Comparison of ENCODE assay signal across 18 mouse cellular contexts in the genomic region with DNA sequence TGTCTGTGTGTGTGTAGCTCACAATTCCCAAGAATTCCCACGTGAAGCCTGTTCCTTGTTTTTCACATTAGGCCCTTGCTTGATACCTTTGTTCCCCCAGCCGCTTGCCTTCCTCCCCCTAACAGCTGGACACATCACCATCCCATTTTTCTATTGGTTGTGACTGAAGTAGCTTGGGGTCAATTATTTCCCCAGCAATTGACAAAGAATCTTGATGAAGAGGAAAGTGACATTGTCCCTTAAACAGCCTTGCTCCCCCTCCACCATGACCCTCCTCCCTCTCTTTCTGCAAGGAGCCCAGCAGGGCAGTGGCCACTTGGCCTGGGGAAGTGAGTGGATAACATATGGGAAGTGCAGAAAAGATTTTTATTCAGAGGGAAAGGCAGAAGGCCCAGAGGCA.
DNase-seq lines count a peak whose midpoint lies in the region; ATAC-seq lines count a peak whose summit lies in the region.
"Had no signal": no experiment of that assay in that cellular context is flagged by ENCODE, and none has a peak within 500 bp of the region (broad histone marks: within the 10 kb centered on the region; RNA-seq: fewer than 3 reads in every experiment).

No protein-coding gene starts in this region.

- no peak overlapping the region for H3K9ac ChIP-seq in hindbrain, embryonic 16.5 days (ENCODE audit: low read depth, low read length)
- H3K9ac ChIP-seq in hindbrain, embryonic 13.5 days, result no peak overlapping the region
- H3K9ac ChIP-seq in midbrain, embryonic 14.5 days (replicated peaks; ENCODE audit: low read length), result no peak overlapping the region
- H3K9ac ChIP-seq: embryonic facial prominence, embryonic 15.5 days; limb, embryonic 15.5 days; liver, embryonic 15.5 days; neural tube, embryonic 13.5 days had no signal

- H3K4me2 ChIP-seq in hindbrain, embryonic 16.5 days (ENCODE audit: low read length), result no peak overlapping the region
- no peak overlapping the region for H3K4me2 ChIP-seq in hindbrain, embryonic 13.5 days
- H3K4me2 ChIP-seq in midbrain, embryonic 14.5 days (ENCODE audit: low read length), result no peak overlapping the region
- H3K4me2 ChIP-seq: embryonic facial prominence, embryonic 15.5 days; limb, embryonic 15.5 days; liver, embryonic 15.5 days; neural tube, embryonic 13.5 days had no signal

- H3K27ac ChIP-seq in hindbrain, embryonic 10.5 days, result peak overlapping the region; percentile 86
- no peak overlapping the region for H3K27ac ChIP-seq in hindbrain, embryonic 16.5 days (ENCODE audit: low read depth, low read length)
- H3K27ac ChIP-seq in embryonic facial prominence, embryonic 10.5 days (replicated peaks), result peak overlapping the region; percentile 42
- H3K27ac ChIP-seq in hindbrain, embryonic 13.5 days, result peak overlapping the region; percentile 68
- peak overlapping the region; percentile 37; the same call in 1 of the 2 replicates for H3K27ac ChIP-seq in midbrain, embryonic 14.5 days (replicated peaks; ENCODE audit: low read depth, low read length)
- H3K27ac ChIP-seq: embryonic facial prominence, embryonic 15.5 days; heart, embryonic 10.5 days; limb, embryonic 15.5 days; liver, embryonic 15.5 days; macrophage; neural tube, embryonic 13.5 days had no signal

- ATAC-seq in hindbrain, embryonic 16.5 days, result no peak
- ATAC-seq in hindbrain, embryonic 13.5 days (ENCODE audit: low FRiP score), result no peak
- ATAC-seq in midbrain, embryonic 14.5 days (ENCODE audit: low FRiP score, low TSS enrichment), result no peak

- 18% methylated on average over 2 of the region's 2 CpGs for WGBS in hindbrain, embryonic 10.5 days
- 23% methylated on average over 2 of the region's 2 CpGs for whole genome bisulfite sequencing in hindbrain, embryonic 16.5 days
- 17% methylated on average over 2 of the region's 2 CpGs for WGBS in embryonic facial prominence, embryonic 10.5 days
- WGBS in hindbrain, embryonic 13.5 days, result 17% methylated on average over 2 of the region's 2 CpGs
- WGBS in midbrain, embryonic 14.5 days, result 10% methylated on average over 2 of the region's 2 CpGs

- peak; percentile 47 for DNase-seq in hindbrain, embryonic 10.5 days (ENCODE audit: low spot score)
- DNase-seq in embryonic facial prominence, embryonic 10.5 days (ENCODE audit: low spot score), result peak; percentile 48
- DNase-seq in midbrain, embryonic 14.5 days, result peak; percentile 13
- DNase-seq in cerebellum, adult 18-20 months, result no peak
- no peak for DNase-seq in B cell, adult 2 months
- DNase-seq: adrenal gland, postnatal 10 days; cerebellum, postnatal 14 days; gastrocnemius, postnatal 36 days; kidney, adult 11 months; thymus, postnatal 25 days had no signal

- no peaks in the 10 kb centered on the region for H3K27me3 ChIP-seq in hindbrain, embryonic 10.5 days (ENCODE audit: insufficient read depth, poor library complexity, severe bottlenecking)
- no peaks in the 10 kb centered on the region for H3K27me3 ChIP-seq in hindbrain, embryonic 16.5 days (replicated peaks; ENCODE audit: control insufficient read depth, insufficient read depth, low read length)
- H3K27me3 ChIP-seq in embryonic facial prominence, embryonic 10.5 days (replicated peaks; ENCODE audit: low read depth, poor library complexity, severe bottlenecking), result peaks cover 16% of the 10 kb centered on the region
- no peaks in the 10 kb centered on the region for H3K27me3 ChIP-seq in hindbrain, embryonic 13.5 days
- H3K27me3 ChIP-seq in midbrain, embryonic 14.5 days (ENCODE audit: control insufficient read depth, insufficient read depth, low read length), result no peaks in the 10 kb centered on the region
- H3K27me3 ChIP-seq: neural tube, embryonic 13.5 days had no signal

- no peaks in the 10 kb centered on the region for H3K9me3 ChIP-seq in hindbrain, embryonic 10.5 days
- no peaks in the 10 kb centered on the region for H3K9me3 ChIP-seq in hindbrain, embryonic 16.5 days (ENCODE audit: control insufficient read depth, low read length)
- no peaks in the 10 kb centered on the region for H3K9me3 ChIP-seq in embryonic facial prominence, embryonic 10.5 days
- no peaks in the 10 kb centered on the region for H3K9me3 ChIP-seq in hindbrain, embryonic 13.5 days
- H3K9me3 ChIP-seq in midbrain, embryonic 14.5 days (ENCODE audit: control insufficient read depth, low read length), result no peaks in the 10 kb centered on the region
- H3K9me3 ChIP-seq: embryonic facial prominence, embryonic 15.5 days; heart, embryonic 10.5 days; limb, embryonic 15.5 days; liver, embryonic 15.5 days; neural tube, embryonic 13.5 days had no signal

- H3K4me3 ChIP-seq in hindbrain, embryonic 10.5 days, result no peak overlapping the region
- H3K4me3 ChIP-seq in hindbrain, embryonic 16.5 days (ENCODE audit: low read length), result no peak overlapping the region
- H3K4me3 ChIP-seq in embryonic facial prominence, embryonic 10.5 days, result no peak overlapping the region
- no peak overlapping the region for H3K4me3 ChIP-seq in hindbrain, embryonic 13.5 days
- H3K4me3 ChIP-seq in midbrain, embryonic 14.5 days (replicated peaks; ENCODE audit: low read depth, low read length), result no peak overlapping the region
- H3K4me3 ChIP-seq: embryonic facial prominence, embryonic 15.5 days; heart, embryonic 10.5 days; limb, embryonic 15.5 days; liver, embryonic 15.5 days; neural tube, embryonic 13.5 days had no signal

- peaks cover 71% of the 10 kb centered on the region for H3K4me1 ChIP-seq in hindbrain, embryonic 10.5 days (replicated peaks)
- peaks cover 14% of the 10 kb centered on the region for H3K4me1 ChIP-seq in hindbrain, embryonic 16.5 days (ENCODE audit: control insufficient read depth, insufficient read depth, low read depth, low read length)
- H3K4me1 ChIP-seq in embryonic facial prominence, embryonic 10.5 days, result peaks cover 57% of the 10 kb centered on the region
- H3K4me1 ChIP-seq in hindbrain, embryonic 13.5 days (replicated peaks), result peaks cover 53% of the 10 kb centered on the region
- H3K4me1 ChIP-seq in midbrain, embryonic 14.5 days (ENCODE audit: control insufficient read depth, insufficient read depth, low read length), result peaks cover 38% of the 10 kb centered on the region

- no peaks in the 10 kb centered on the region for H3K36me3 ChIP-seq in hindbrain, embryonic 10.5 days
- no peaks in the 10 kb centered on the region for H3K36me3 ChIP-seq in hindbrain, embryonic 16.5 days (ENCODE audit: control insufficient read depth, insufficient read depth, low read length)
- H3K36me3 ChIP-seq in embryonic facial prominence, embryonic 10.5 days (replicated peaks), result no peaks in the 10 kb centered on the region
- H3K36me3 ChIP-seq in hindbrain, embryonic 13.5 days, result no peaks in the 10 kb centered on the region
- H3K36me3 ChIP-seq in midbrain, embryonic 14.5 days (ENCODE audit: control insufficient read depth, insufficient read depth, low read length), result no peaks in the 10 kb centered on the region
- H3K36me3 ChIP-seq: embryonic facial prominence, embryonic 15.5 days; heart, embryonic 10.5 days; limb, embryonic 15.5 days; liver, embryonic 15.5 days; neural tube, embryonic 13.5 days had no signal

Comparison
In these comparisons a context has a peak if more than half of its experiments do, and no peak if none do; other contexts are left out.
1. DNase-seq: peak in hindbrain, embryonic 10.5 days (single experiment), embryonic facial prominence, embryonic 10.5 days (single experiment) and midbrain, embryonic 14.5 days (single experiment); none in cerebellum, adult 18-20 months (0 of 2) and B cell, adult 2 months (0 of 2).